Mouse (Mus musculus) hindbrain, embryonic 16.5 days (tissue): ENCODE results near the gene Pak6. TPM values are rescaled to one million over a fixed set of nuclear protein-coding genes. Genes with fewer than 3 reads are reported as not detected.

ENCODE experiments used
- ATAC-seq: fragments of 200-750 bp; cut with Nextera tagmentation; 2 replicates; pipeline ENCODE4 v1.8.0; 2017; ENCODE audit warnings: moderate TSS enrichment, moderate library complexity
- H3K27ac ChIP-seq: fragments of 300-500 bp; sonication (generic); 2 replicates; pipeline ENCODE4 v1.5.1; 2014; ENCODE audit warnings: low read depth, mild to moderate bottlenecking, control low read depth, low read length, moderate library complexity
- H3K27me3 ChIP-seq: fragments of 300-500 bp; sonication (generic); replicated peaks from 2 replicates; pipeline ENCODE4 v1.6.1; 2014; ENCODE audit warnings: low read length; ENCODE audit not compliant: control insufficient read depth, insufficient read depth
- H3K36me3 ChIP-seq: fragments of 300-500 bp; sonication (generic); 2 replicates; pipeline ENCODE4 v1.6.1; 2014; ENCODE audit warnings: mild to moderate bottlenecking, low read length, moderate library complexity, mixed read lengths; ENCODE audit not compliant: control insufficient read depth, insufficient read depth
- H3K4me1 ChIP-seq: fragments of 300-500 bp; sonication (generic); 2 replicates; pipeline ENCODE4 v1.6.1; 2014; ENCODE audit warnings: low read depth, low read length; ENCODE audit not compliant: control insufficient read depth, insufficient read depth
- H3K4me2 ChIP-seq: fragments of 300-500 bp; sonication (generic); 2 replicates; pipeline ENCODE4 v1.6.1; 2014; ENCODE audit warnings: mild to moderate bottlenecking, low read length, control low read depth, moderate library complexity
- H3K4me3 ChIP-seq: fragments of 300-500 bp; sonication (generic); 2 replicates; pipeline ENCODE4 v1.5.1; 2014; ENCODE audit warnings: mild to moderate bottlenecking, low read length, control low read depth, moderate library complexity
- H3K9ac ChIP-seq: fragments of 300-500 bp; sonication (generic); 2 replicates; pipeline ENCODE4 v1.6.1; 2014; ENCODE audit warnings: low read depth, mild to moderate bottlenecking, control low read depth, low read length, moderate library complexity
- H3K9me3 ChIP-seq: fragments of 300-500 bp; sonication (generic); 2 replicates; pipeline ENCODE4 v1.6.1; 2014; ENCODE audit warnings: mild to moderate bottlenecking, low read length, moderate library complexity; ENCODE audit not compliant: control insufficient read depth
- WGBS: fragments of 180-500 bp; shearing (Covaris S2); extraction: QIAGEN DNeasy Blood & Tissue Kit; methylation state at CpG from one replicate; pipeline ENCODE4 v1.1.7; 2014; 5-methylcytosine and 5-hydroxymethylcytosine counted together
- polyA plus RNA-seq: library from polyadenylated mRNA; unstranded; fragments of >200 nt; fragmentation: Nextera tagmentation; extraction: Ambion mirVana; gene quantifications from 2 replicates; pipeline ENCODE4 v1.2.1, GENCODE M21; 2015

Gene Pak6
- polyA plus RNA-seq: 45.0 and 53.9 TPM in 2 replicates

- Histone ChIP-seq H3K9me3 (no peaks in the 10 kb centered on the region), H3K4me1 (peaks cover 31% of the 10 kb centered on the region), H3K27ac (peak within 1 kb of the TSS; percentile 80), H3K36me3 (no peaks in the 10 kb centered on the region), H3K27me3 (no peaks in the 10 kb centered on the region), H3K4me3 (peak within 1 kb of the TSS; percentile 58), H3K9ac (peak within 1 kb of the TSS; percentile 83), H3K4me2 (peak within 1 kb of the TSS; percentile 77)
- WGBS: 2% methylated on average over 35 of the region's 37 CpGs
- ATAC-seq: peak; percentile 41
Measured at GRCm38 (mm10) chr2:118662902-118663803, at the start of gene Pak6. Pak6 (plus strand) TSS chr2:118663303.

- Histone ChIP-seq H3K4me3 (no peak overlapping the region), H3K9ac (no peak overlapping the region), H3K9me3 (no peaks in the 10 kb centered on the region), H3K36me3 (no peaks in the 10 kb centered on the region), H3K27ac (no peak overlapping the region), H3K4me2 (no peak overlapping the region), H3K27me3 (no peaks in the 10 kb centered on the region), H3K4me1 (no peaks in the 10 kb centered on the region)
- 91% methylated on average over 5 of the region's 5 CpGs for WGBS
- no peak for ATAC-seq
Measured at GRCm38 (mm10) chr2:118618013-118618412, 45.1 kb upstream of the Pak6 start.

- no peak overlapping the region for H3K4me3 ChIP-seq
- WGBS: 58% methylated on average over 2 of the region's 2 CpGs
- H3K27me3 ChIP-seq: no peaks in the 10 kb centered on the region
- ATAC-seq: no peak
- H3K9me3 ChIP-seq: no peaks in the 10 kb centered on the region
- H3K9ac ChIP-seq: no peak overlapping the region
- H3K36me3 ChIP-seq: no peaks in the 10 kb centered on the region
- no peak overlapping the region for H3K4me2 ChIP-seq
- no peaks in the 10 kb centered on the region for H3K4me1 ChIP-seq
- H3K27ac ChIP-seq: no peak overlapping the region
Measured at GRCm38 (mm10) chr2:118620101-118620500, 43.0 kb upstream of the Pak6 start.

DNA sequence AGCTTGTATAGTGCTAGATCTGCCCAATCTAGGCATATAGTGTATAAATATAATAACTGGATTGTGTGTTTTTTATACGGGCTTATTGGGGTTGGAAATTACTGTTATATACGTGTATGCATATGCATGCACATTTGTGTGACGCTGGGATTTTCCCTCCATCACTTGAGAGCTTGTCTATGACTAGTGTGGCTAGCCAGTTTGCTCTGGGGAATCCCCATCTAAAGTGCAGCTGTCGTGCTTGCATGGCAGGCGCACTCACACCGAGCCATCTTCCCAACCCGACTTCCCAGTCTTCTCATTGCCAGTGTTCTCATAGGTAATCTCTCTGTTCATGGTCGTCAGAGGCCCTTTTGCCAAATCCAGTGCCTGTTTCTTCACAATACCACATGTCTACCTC, 42.5 kb upstream of the Pak6 start:
- Histone ChIP-seq H3K27ac (no peak overlapping the region), H3K4me2 (no peak overlapping the region), H3K9me3 (no peaks in the 10 kb centered on the region), H3K9ac (no peak overlapping the region), H3K27me3 (no peaks in the 10 kb centered on the region), H3K4me3 (no peak overlapping the region), H3K4me1 (no peaks in the 10 kb centered on the region), H3K36me3 (no peaks in the 10 kb centered on the region)
- 82% methylated on average over 8 of the region's 8 CpGs for WGBS
- no peak for ATAC-seq

GRCm38 (mm10) chr2:118629276-118629675, 33.8 kb upstream of the Pak6 start:
- no peak overlapping the region for H3K9ac ChIP-seq
- H3K27me3 ChIP-seq: no peaks in the 10 kb centered on the region
- no peaks in the 10 kb centered on the region for H3K9me3 ChIP-seq
- no peak for ATAC-seq
- H3K4me3 ChIP-seq: no peak overlapping the region
- H3K4me1 ChIP-seq: no peaks in the 10 kb centered on the region
- 90% methylated on average over 6 of the region's 6 CpGs for WGBS
- no peaks in the 10 kb centered on the region for H3K36me3 ChIP-seq
- H3K27ac ChIP-seq: no peak overlapping the region
- no peak overlapping the region for H3K4me2 ChIP-seq

GRCm38 (mm10) chr2:118633441-118633840, 29.7 kb upstream of the Pak6 start:
- Histone ChIP-seq H3K4me1 (no peaks in the 10 kb centered on the region), H3K4me2 (no peak overlapping the region), H3K9ac (no peak overlapping the region), H3K27me3 (no peaks in the 10 kb centered on the region), H3K9me3 (no peaks in the 10 kb centered on the region), H3K4me3 (no peak overlapping the region), H3K36me3 (no peaks in the 10 kb centered on the region), H3K27ac (no peak overlapping the region)
- WGBS: 78% methylated on average over 5 of the region's 5 CpGs
- ATAC-seq: peak; percentile 71; the same call in 1 of the 2 replicates

GRCm38 (mm10) chr2:118637258-118637657, 25.8 kb upstream of the Pak6 start:
- Histone ChIP-seq H3K4me3 (no peak overlapping the region), H3K4me2 (no peak overlapping the region), H3K9me3 (no peaks in the 10 kb centered on the region), H3K27ac (no peak overlapping the region), H3K27me3 (no peaks in the 10 kb centered on the region), H3K4me1 (no peaks in the 10 kb centered on the region), H3K9ac (no peak overlapping the region), H3K36me3 (no peaks in the 10 kb centered on the region)
- WGBS: 81% methylated on average over 5 of the region's 5 CpGs
- no peak for ATAC-seq

- H3K4me2 ChIP-seq: no peak overlapping the region
Measured at GRCm38 (mm10) chr2:118637888-118638526, 25.1 kb upstream of the Pak6 start.

DNA sequence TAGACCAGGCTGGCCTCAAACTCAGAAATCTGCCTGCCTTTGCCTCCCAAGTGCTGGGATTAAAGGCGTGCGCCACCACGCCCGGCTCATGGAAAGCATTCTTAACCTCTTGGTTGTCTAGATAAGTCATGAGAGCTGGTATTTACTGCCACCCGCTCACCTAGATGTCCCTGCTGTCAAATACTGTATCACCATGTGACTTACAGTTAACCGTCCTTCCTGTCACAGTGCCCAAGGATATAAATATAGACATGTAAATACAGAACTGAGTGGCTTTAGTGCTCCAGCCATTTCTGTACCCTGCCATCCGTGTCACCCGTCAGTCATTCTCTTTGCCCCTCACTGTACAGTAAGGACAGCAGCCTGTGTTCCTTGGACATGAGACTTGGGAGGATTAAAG, 24.4 kb upstream of the Pak6 start:
- no peak for ATAC-seq
- no peaks in the 10 kb centered on the region for H3K9me3 ChIP-seq
- H3K4me1 ChIP-seq: no peaks in the 10 kb centered on the region
- 96% methylated on average over 8 of the region's 8 CpGs for WGBS
- no peak overlapping the region for H3K27ac ChIP-seq
- H3K36me3 ChIP-seq: no peaks in the 10 kb centered on the region
- no peaks in the 10 kb centered on the region for H3K27me3 ChIP-seq
- H3K4me3 ChIP-seq: no peak overlapping the region
- H3K9ac ChIP-seq: no peak overlapping the region
- no peak overlapping the region for H3K4me2 ChIP-seq

More at GRCm38 (mm10) chr2:118637888-118638526, 25.1 kb upstream of the Pak6 start:
- Histone ChIP-seq H3K27ac (no peak overlapping the region), H3K36me3 (no peaks in the 10 kb centered on the region), H3K4me3 (no peak overlapping the region), H3K9ac (no peak overlapping the region), H3K4me1 (no peaks in the 10 kb centered on the region), H3K9me3 (no peaks in the 10 kb centered on the region), H3K27me3 (no peaks in the 10 kb centered on the region)
- 49% methylated on average over 8 of the region's 8 CpGs for WGBS
- ATAC-seq: peak; percentile 73
